Mouse (Mus musculus) hindbrain, embryonic 10.5 days (tissue): ENCODE measurements around the gene Rasal2. TPM values are rescaled to one million over a fixed set of nuclear protein-coding genes. Genes with fewer than 3 reads are reported as not detected.
A peak's percentile ranks its signal among the peaks of the same experiment; 100 is the strongest.

Experiments used
- DNase-seq: peaks from one replicate; pipeline ENCODE4 v3.0.0-alpha.2; 2017; ENCODE audit warnings: low spot score
- H3K27ac ChIP-seq: fragments of 300-500 bp; sonication (generic); 2 replicates; pipeline ENCODE4 v1.5.1; 2016; ENCODE audit warnings: mild to moderate bottlenecking, moderate library complexity
- H3K27me3 ChIP-seq: fragments of 300-500 bp; sonication (generic); 2 replicates; pipeline ENCODE4 v1.6.1; 2016; ENCODE audit warnings: mild to moderate bottlenecking; ENCODE audit not compliant: poor library complexity, insufficient read depth, severe bottlenecking
- H3K36me3 ChIP-seq: fragments of 300-500 bp; sonication (generic); 2 replicates; pipeline ENCODE4 v1.6.1; 2016; ENCODE audit warnings: mild to moderate bottlenecking, moderate library complexity
- H3K4me1 ChIP-seq: fragments of 300-500 bp; sonication (generic); replicated peaks from 2 replicates; pipeline ENCODE4 v1.6.1; 2016; ENCODE audit warnings: mild to moderate bottlenecking
- H3K4me3 ChIP-seq: fragments of 300-500 bp; sonication (generic); 2 replicates; pipeline ENCODE4 v1.5.1; 2016; ENCODE audit warnings: mild to moderate bottlenecking, moderate library complexity
- H3K9me3 ChIP-seq: fragments of 300-500 bp; sonication (generic); 2 replicates; pipeline ENCODE4 v1.6.1; 2016; ENCODE audit warnings: mild to moderate bottlenecking, moderate library complexity
- WGBS: fragments of 180-500 bp; shearing (Covaris S2); methylation state at CpG from one replicate; pipeline ENCODE4 v1.1.7; 2016; 5-methylcytosine and 5-hydroxymethylcytosine counted together
- polyA plus RNA-seq: library from polyadenylated mRNA; unstranded; fragments of >200 nt; fragmentation: Nextera tagmentation; extraction: Ambion mirVana; gene quantifications from 2 replicates; pipeline ENCODE4 v1.2.1, GENCODE M21; 2016

The Rasal2 gene
- polyA plus RNA-seq, 1 experiment from 2014 or later = 18.5 TPM

GRCm38 (mm10) chr1:157086097-157086994, 326.0 kb downstream of the Rasal2 start:
- H3K36me3 ChIP-seq = no peaks in the 10 kb centered on the region
- peak overlapping the region; percentile 51 for H3K4me3 ChIP-seq
- H3K27me3 ChIP-seq = no peaks in the 10 kb centered on the region
- H3K4me1 ChIP-seq = peaks cover 28% of the 10 kb centered on the region
- H3K27ac ChIP-seq = peak overlapping the region; percentile 89
- DNase-seq = peak; percentile 82
- 10% methylated on average over 25 of the region's 25 CpGs for WGBS
- no peaks in the 10 kb centered on the region for H3K9me3 ChIP-seq

Other genes with a start within 250 kb of the Rasal2 start
- 7.9 and 8.3 TPM in 2 replicates for gene Cryzl2, start 46.0 kb upstream of the Rasal2 start, polyA plus RNA-seq
- gene Sec16b, start 94.1 kb upstream of the Rasal2 start, polyA plus RNA-seq = 0.58 and 1.2 TPM in 2 replicates